Mouse (Mus musculus) adrenal gland, adult 8-10 months (tissue): ENCODE measurements around the gene Nbas. TPM values are rescaled to one million over a fixed set of nuclear protein-coding genes. Genes with fewer than 3 reads are reported as not detected.

Experiments
- DNase-seq: peaks from one replicate; pipeline ENCODE4 v3.0.0; 2022
- total RNA-seq, 4 experiments: library from RNA; stranded (reverse); gene quantifications; 2 replicates each; pipeline ENCODE4 v1.2.4; 2022

The Nbas gene
- total RNA-seq, 4 experiments from 2014 or later, result 30.2 to 37.3 (median 34.0) TPM

GRCm38 (mm10) chr12:13539171-13539570, 270.2 kb downstream of the Nbas start:
- no peak for DNase-seq

- DNase-seq, result no peak
Measured at GRCm38 (mm10) chr12:13543806-13544205, 274.9 kb downstream of the Nbas start.

- DNase-seq, result no peak
Measured at GRCm38 (mm10) chr12:13563646-13564289, 294.8 kb downstream of the Nbas start.

GRCm38 (mm10) chr12:13564330-13564729, 295.4 kb downstream of the Nbas start:
- no peak for DNase-seq

GRCm38 (mm10) chr12:13566421-13566820, 297.5 kb downstream of the Nbas start:
- no peak for DNase-seq

- no peak for DNase-seq
Measured at GRCm38 (mm10) chr12:13575158-13575557, 306.2 kb downstream of the Nbas start.

- no peak for DNase-seq
Measured at GRCm38 (mm10) chr12:13575605-13576600, 307.0 kb downstream of the Nbas start.

GRCm38 (mm10) chr12:13576761-13577160, 307.8 kb downstream of the Nbas start:
- no peak for DNase-seq

GRCm38 (mm10) chr12:13580796-13581195, 311.9 kb downstream of the Nbas start:
- no peak for DNase-seq

- DNase-seq, result no peak
Measured at GRCm38 (mm10) chr12:13583386-13583785, 314.5 kb downstream of the Nbas start.

GRCm38 (mm10) chr12:13585527-13586156, 316.7 kb downstream of the Nbas start:
- DNase-seq, result no peak

GRCm38 (mm10) chr12:13587675-13588074, 318.7 kb downstream of the Nbas start:
- DNase-seq, result no peak

GRCm38 (mm10) chr12:13589021-13589420, 320.1 kb downstream of the Nbas start:
- DNase-seq, result no peak

GRCm38 (mm10) chr12:13594746-13595469, 326.0 kb downstream of the Nbas start:
- no peak for DNase-seq

- no peak for DNase-seq
Measured at GRCm38 (mm10) chr12:13597026-13597425, 328.1 kb downstream of the Nbas start.

- no peak for DNase-seq
Measured at GRCm38 (mm10) chr12:13598545-13598944, 329.6 kb downstream of the Nbas start.

GRCm38 (mm10) chr12:13602414-13602813, 333.5 kb downstream of the Nbas start:
- DNase-seq, result no peak

GRCm38 (mm10) chr12:13607021-13607420, 338.1 kb downstream of the Nbas start:
- no peak for DNase-seq

- DNase-seq, result no peak
Measured at GRCm38 (mm10) chr12:13609027-13609426, 340.1 kb downstream of the Nbas start.

GRCm38 (mm10) chr12:13613041-13613440, 344.1 kb downstream of the Nbas start:
- no peak for DNase-seq

- DNase-seq, result no peak
Measured at GRCm38 (mm10) chr12:13615661-13616060, 346.7 kb downstream of the Nbas start.

- no peak for DNase-seq
Measured at GRCm38 (mm10) chr12:13622150-13622822, 353.4 kb downstream of the Nbas start.
